Mouse (Mus musculus): ENCODE measurements around the gene Polr1c.

DNA sequence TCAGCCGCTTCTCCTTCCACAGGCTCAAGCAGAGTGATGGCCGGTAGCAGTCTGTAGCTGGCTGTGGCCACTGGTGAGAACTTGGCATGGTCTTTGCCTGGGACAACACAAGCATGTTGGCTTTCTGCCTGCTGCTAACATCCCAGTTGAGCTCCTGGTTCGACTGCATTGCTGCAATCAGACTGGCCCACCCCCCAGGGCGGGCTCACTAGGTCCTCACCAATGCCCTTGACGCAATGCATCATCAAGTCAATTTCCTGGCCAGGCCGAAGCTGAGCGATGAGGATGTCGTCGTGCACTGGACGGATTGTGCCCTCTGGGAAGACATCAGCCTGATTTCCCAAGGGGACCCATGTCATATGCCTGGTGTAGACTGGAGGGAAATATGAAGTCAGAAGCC, 3.3 kb downstream of the Polr1c start:
- TF ChIP-seq CTCF (IDR thresholded peaks at IDR 0.05; ENCODE audit: low read depth, low read length) (no peak), POLR2A (IDR thresholded peaks at IDR 0.05; ENCODE audit: extremely low read depth, insufficient read depth, low read length) (no peak)

Data from liver, adult 2 months (tissue).